Mouse (Mus musculus): ENCODE data around the gene Scn4a. TPM values are rescaled to one million over a fixed set of nuclear protein-coding genes. Genes with fewer than 3 reads are reported as not detected.

Gene Scn4a
- polyA plus RNA-seq, 2 experiments: 0.30 to 2.0 TPM

GRCm38 (mm10) chr11:106302634-106303033, 50.5 kb downstream of the Scn4a start:
- Histone ChIP-seq H3K4me1 (ENCODE audit: control insufficient read depth, insufficient read depth, low read length) (no peaks in the 10 kb centered on the region), H3K9ac (ENCODE audit: low read depth, low read length, severe bottlenecking) (no peak overlapping the region), H3K9me3 (ENCODE audit: control insufficient read depth, low read length) (no peaks in the 10 kb centered on the region), H3K4me2 (replicated peaks; ENCODE audit: low read depth, low read length, severe bottlenecking) (no peak overlapping the region), H3K36me3 (ENCODE audit: control insufficient read depth, insufficient read depth, low read length) (no peaks in the 10 kb centered on the region), H3K4me3 (replicated peaks; ENCODE audit: low read length) (no peak overlapping the region), H3K27me3 (ENCODE audit: control insufficient read depth, insufficient read depth, low read length) (no peaks in the 10 kb centered on the region), H3K27ac (replicated peaks; ENCODE audit: low read depth, low read length) (no peak overlapping the region)
- WGBS: 9% methylated on average over 2 of the region's 2 CpGs
- TF ChIP-seq POLR2A (IDR thresholded peaks at IDR 0.05; ENCODE audit: borderline replicate concordance, extremely low read depth, insufficient read depth, insufficient read length): no peak
- ATAC-seq (ENCODE audit: low FRiP score, low read depth) (no peak), DNase-seq (ENCODE audit: low spot score) (peak; percentile 65)

GRCm38 (mm10) chr11:106301765-106302164, 51.3 kb downstream of the Scn4a start, which contains the start of gene Gh:
Gh (minus strand) TSS chr11:106301865.
- 84% methylated on average over 9 of the region's 9 CpGs for WGBS
- H3K27me3 ChIP-seq (ENCODE audit: control insufficient read depth, insufficient read depth, low read length): no peaks in the 10 kb centered on the region
- DNase-seq (ENCODE audit: low spot score) (no peak), ATAC-seq (ENCODE audit: low FRiP score, low read depth) (no peak)
- no peaks in the 10 kb centered on the region for H3K4me1 ChIP-seq (ENCODE audit: control insufficient read depth, insufficient read depth, low read length)
- H3K4me3 ChIP-seq (replicated peaks; ENCODE audit: low read length): no peak within 1 kb of the TSS
- TF ChIP-seq POLR2A (IDR thresholded peaks at IDR 0.05; ENCODE audit: borderline replicate concordance, extremely low read depth, insufficient read depth, insufficient read length): no peak
- no peaks in the 10 kb centered on the region for H3K9me3 ChIP-seq (ENCODE audit: control insufficient read depth, low read length)
- no peak within 1 kb of the TSS for H3K27ac ChIP-seq (replicated peaks; ENCODE audit: low read depth, low read length)
- H3K9ac ChIP-seq (ENCODE audit: low read depth, low read length, severe bottlenecking): no peak within 1 kb of the TSS
- no peaks in the 10 kb centered on the region for H3K36me3 ChIP-seq (ENCODE audit: control insufficient read depth, insufficient read depth, low read length)
- no peak within 1 kb of the TSS for H3K4me2 ChIP-seq (replicated peaks; ENCODE audit: low read depth, low read length, severe bottlenecking)

- no peak overlapping the region for H3K4me3 ChIP-seq (replicated peaks; ENCODE audit: low read length)
- H3K27ac ChIP-seq (replicated peaks; ENCODE audit: low read depth, low read length): no peak overlapping the region
- TF ChIP-seq POLR2A (IDR thresholded peaks at IDR 0.05; ENCODE audit: borderline replicate concordance, extremely low read depth, insufficient read depth, insufficient read length): no peak
- 0 out of 2 replicates have a peak, but pooled peaks cover 4% of the 10 kb centered on the region for H3K4me1 ChIP-seq (ENCODE audit: control insufficient read depth, insufficient read depth, low read length)
- no peaks in the 10 kb centered on the region for H3K27me3 ChIP-seq (ENCODE audit: control insufficient read depth, insufficient read depth, low read length)
- no peak for ATAC-seq (ENCODE audit: low FRiP score, low read depth)
- no peaks in the 10 kb centered on the region for H3K9me3 ChIP-seq (ENCODE audit: control insufficient read depth, low read length)
- DNase-seq (ENCODE audit: low spot score): no peak
- no peak overlapping the region for H3K4me2 ChIP-seq (replicated peaks; ENCODE audit: low read depth, low read length, severe bottlenecking)
- H3K9ac ChIP-seq (ENCODE audit: low read depth, low read length, severe bottlenecking): no peak overlapping the region
- H3K36me3 ChIP-seq (ENCODE audit: control insufficient read depth, insufficient read depth, low read length): no peaks in the 10 kb centered on the region
- WGBS: 95% methylated on average over 2 of the region's 2 CpGs
Measured at GRCm38 (mm10) chr11:106291861-106292260, 61.2 kb downstream of the Scn4a start.

- 91% methylated on average over 5 of the region's 5 CpGs for WGBS
- TF ChIP-seq POLR2A (IDR thresholded peaks at IDR 0.05; ENCODE audit: borderline replicate concordance, extremely low read depth, insufficient read depth, insufficient read length): no peak
- Histone ChIP-seq H3K9ac (ENCODE audit: low read depth, low read length, severe bottlenecking) (no peak overlapping the region), H3K4me2 (replicated peaks; ENCODE audit: low read depth, low read length, severe bottlenecking) (no peak overlapping the region), H3K36me3 (ENCODE audit: control insufficient read depth, insufficient read depth, low read length) (no peaks in the 10 kb centered on the region), H3K4me1 (ENCODE audit: control insufficient read depth, insufficient read depth, low read length) (0 out of 2 replicates have a peak, but pooled peaks cover 7% of the 10 kb centered on the region), H3K27me3 (ENCODE audit: control insufficient read depth, insufficient read depth, low read length) (no peaks in the 10 kb centered on the region), H3K4me3 (replicated peaks; ENCODE audit: low read length) (no peak overlapping the region), H3K9me3 (ENCODE audit: control insufficient read depth, low read length) (no peaks in the 10 kb centered on the region), H3K27ac (replicated peaks; ENCODE audit: low read depth, low read length) (no peak overlapping the region)
- no peak for ATAC-seq (ENCODE audit: low FRiP score, low read depth)
- no peak for DNase-seq (ENCODE audit: low spot score)
Measured at GRCm38 (mm10) chr11:106290376-106290775, 62.7 kb downstream of the Scn4a start.

- Histone ChIP-seq H3K4me3 (replicated peaks; ENCODE audit: low read length) (no peak overlapping the region), H3K27ac (replicated peaks; ENCODE audit: low read depth, low read length) (no peak overlapping the region), H3K9ac (ENCODE audit: low read depth, low read length, severe bottlenecking) (no peak overlapping the region), H3K9me3 (ENCODE audit: control insufficient read depth, low read length) (no peaks in the 10 kb centered on the region), H3K27me3 (ENCODE audit: control insufficient read depth, insufficient read depth, low read length) (no peaks in the 10 kb centered on the region), H3K36me3 (ENCODE audit: control insufficient read depth, insufficient read depth, low read length) (no peaks in the 10 kb centered on the region), H3K4me2 (replicated peaks; ENCODE audit: low read depth, low read length, severe bottlenecking) (no peak overlapping the region), H3K4me1 (ENCODE audit: control insufficient read depth, insufficient read depth, low read length) (0 out of 2 replicates have a peak, but pooled peaks cover 7% of the 10 kb centered on the region)
- ATAC-seq (ENCODE audit: low FRiP score, low read depth): no peak
- DNase-seq (ENCODE audit: low spot score): no peak
- no peak for TF ChIP-seq POLR2A (IDR thresholded peaks at IDR 0.05; ENCODE audit: borderline replicate concordance, extremely low read depth, insufficient read depth, insufficient read length)
- WGBS: 55% methylated on average over 8 of the region's 8 CpGs
Measured at GRCm38 (mm10) chr11:106289369-106289768, 63.7 kb downstream of the Scn4a start.

GRCm38 (mm10) chr11:106286987-106287386, 66.1 kb downstream of the Scn4a start:
- H3K9me3 ChIP-seq (ENCODE audit: control insufficient read depth, low read length): no peaks in the 10 kb centered on the region
- H3K4me3 ChIP-seq (replicated peaks; ENCODE audit: low read length): no peak overlapping the region
- peak; percentile 70 for DNase-seq (ENCODE audit: low spot score)
- no peak for TF ChIP-seq POLR2A (IDR thresholded peaks at IDR 0.05; ENCODE audit: borderline replicate concordance, extremely low read depth, insufficient read depth, insufficient read length)
- 0 out of 2 replicates have a peak, but pooled peaks cover 7% of the 10 kb centered on the region for H3K4me1 ChIP-seq (ENCODE audit: control insufficient read depth, insufficient read depth, low read length)
- no peak for ATAC-seq (ENCODE audit: low FRiP score, low read depth)
- 54% methylated on average over 11 of the region's 11 CpGs for WGBS
- H3K9ac ChIP-seq (ENCODE audit: low read depth, low read length, severe bottlenecking): no peak overlapping the region
- H3K4me2 ChIP-seq (replicated peaks; ENCODE audit: low read depth, low read length, severe bottlenecking): no peak overlapping the region
- no peaks in the 10 kb centered on the region for H3K27me3 ChIP-seq (ENCODE audit: control insufficient read depth, insufficient read depth, low read length)
- no peaks in the 10 kb centered on the region for H3K36me3 ChIP-seq (ENCODE audit: control insufficient read depth, insufficient read depth, low read length)
- H3K27ac ChIP-seq (replicated peaks; ENCODE audit: low read depth, low read length): peak overlapping the region; percentile 79
